Mouse (Mus musculus) adrenal gland, adult 8-10 months (tissue): ENCODE data around the gene Tmem115. TPM values are rescaled to one million over a fixed set of nuclear protein-coding genes. Genes with fewer than 3 reads are reported as not detected.
"Not testable (repeated sequence)": the region's sequence is repeated elsewhere in the genome, so short reads cannot be mapped to it uniquely, and the experiment has no call there.

ENCODE experiments used
- DNase-seq: peaks from one replicate; pipeline ENCODE4 v3.0.0; 2022
- total RNA-seq, 4 experiments: library from RNA; stranded (reverse); gene quantifications; 2 replicates each; pipeline ENCODE4 v1.2.4; 2022

Tmem115 gene
- total RNA-seq, 4 experiments from 2014 or later: 41.7 to 51.9 (median 46.5) TPM

DNA sequence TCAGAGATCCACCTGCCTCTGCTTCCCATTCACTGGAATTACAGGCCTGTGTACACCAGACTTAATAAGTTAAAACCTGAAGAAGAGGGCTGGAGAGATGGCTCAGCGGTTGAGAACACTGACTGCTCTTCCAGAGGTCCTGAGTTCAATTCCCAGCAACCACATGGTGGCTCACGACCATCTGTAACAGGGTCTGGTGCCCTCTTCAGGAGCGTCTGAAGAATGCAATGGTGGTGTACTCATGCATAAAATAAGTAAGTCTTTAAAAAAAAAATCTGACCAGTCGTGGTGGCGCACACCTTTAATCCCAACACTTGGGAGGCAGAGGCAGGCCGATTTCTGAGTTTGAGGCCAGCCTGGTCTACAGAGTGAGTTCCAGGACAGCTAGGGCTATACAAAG is 40.0 kb downstream of the Tmem115 start:
- not testable (repeated sequence) for DNase-seq

DNA sequence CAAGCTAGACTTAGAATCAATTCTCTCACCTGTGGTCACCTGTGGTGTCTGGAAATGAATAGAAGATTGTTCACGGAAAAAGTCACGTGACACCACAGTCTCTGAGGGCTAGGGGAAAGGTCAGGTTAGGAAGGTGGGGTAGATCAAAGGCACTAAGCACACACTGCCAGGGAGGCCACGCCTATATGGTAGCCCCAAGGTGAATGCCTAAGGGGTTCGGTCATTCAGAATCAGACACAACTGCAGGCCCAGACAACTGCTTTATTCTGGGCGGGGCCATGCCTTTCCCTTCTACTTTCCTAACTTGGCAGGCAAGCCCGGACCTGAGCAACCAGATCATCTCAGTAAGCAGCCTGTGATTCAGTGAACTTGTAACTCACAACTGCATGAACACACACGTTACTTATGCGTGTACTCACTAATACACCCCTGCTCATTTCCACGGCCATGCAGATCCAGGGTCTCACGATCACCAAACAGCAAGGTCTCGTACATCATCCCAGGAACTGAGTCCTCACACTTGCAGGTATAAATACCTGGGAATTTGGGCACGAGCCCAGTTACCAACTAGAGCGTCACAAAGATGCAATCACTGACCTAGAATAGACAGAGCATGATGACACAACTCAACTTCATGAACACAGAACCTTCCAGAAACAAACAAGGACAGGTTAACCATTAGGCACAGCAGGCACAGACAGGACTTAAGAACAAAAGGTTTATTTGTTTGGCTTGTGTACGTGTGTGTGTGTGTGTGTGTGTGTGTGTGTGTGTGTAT is 42.0 kb downstream of the Tmem115 start:
- DNase-seq: no peak

DNA sequence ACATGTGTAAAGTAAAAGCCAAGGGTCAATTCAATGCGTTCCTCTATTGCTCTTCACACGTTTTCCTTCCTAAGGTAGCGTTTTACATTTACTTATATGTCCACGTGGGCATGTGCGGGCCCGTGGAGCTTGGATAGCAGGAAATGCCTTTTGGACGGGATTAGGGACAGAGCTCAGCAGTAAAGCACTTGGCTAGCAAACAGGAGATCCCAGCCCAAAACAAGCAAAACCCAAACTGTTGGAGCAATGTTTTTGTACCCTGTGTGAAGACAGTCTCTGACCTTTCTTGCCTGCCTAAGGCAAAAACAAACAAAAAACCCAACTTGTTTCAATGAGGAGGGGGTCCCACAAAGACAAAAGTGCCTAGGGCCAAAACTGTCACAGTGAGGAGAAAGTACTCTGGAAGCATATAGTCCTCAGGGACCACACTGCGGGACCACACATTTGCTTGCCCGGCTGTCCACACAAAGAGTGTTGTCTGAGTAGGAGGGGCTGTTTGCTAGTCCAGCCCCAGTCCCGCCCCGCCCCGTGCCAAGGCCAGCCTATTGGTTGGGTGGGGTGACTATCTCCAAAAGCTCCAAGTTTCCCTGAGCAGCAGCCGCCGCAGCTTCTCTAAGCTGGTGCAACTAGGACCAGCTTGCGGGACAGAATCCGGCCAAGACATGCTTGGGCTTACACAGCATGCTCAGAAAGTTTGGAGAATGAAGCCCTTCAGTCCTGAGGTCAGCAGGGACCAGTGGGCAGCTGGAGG is 42.8 kb downstream of the Tmem115 start, which contains the start of gene Hyal1:
Hyal1 (plus strand) TSS at position 571 of the 751 bp plus-strand sequence.
- peak; percentile 79 for DNase-seq

DNA sequence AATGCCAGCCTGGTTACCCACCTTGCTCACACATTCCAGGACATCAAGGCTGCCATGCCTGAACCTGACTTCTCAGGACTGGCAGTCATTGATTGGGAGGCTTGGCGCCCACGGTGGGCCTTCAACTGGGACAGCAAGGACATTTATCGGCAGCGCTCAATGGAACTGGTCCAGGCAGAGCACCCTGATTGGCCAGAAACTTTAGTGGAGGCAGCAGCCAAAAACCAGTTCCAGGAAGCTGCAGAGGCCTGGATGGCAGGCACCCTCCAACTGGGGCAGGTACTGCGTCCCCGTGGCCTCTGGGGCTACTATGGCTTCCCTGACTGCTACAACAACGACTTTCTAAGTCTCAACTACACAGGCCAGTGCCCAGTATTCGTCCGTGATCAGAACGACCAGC is 44.1 kb downstream of the Tmem115 start:
- no peak for DNase-seq

DNA sequence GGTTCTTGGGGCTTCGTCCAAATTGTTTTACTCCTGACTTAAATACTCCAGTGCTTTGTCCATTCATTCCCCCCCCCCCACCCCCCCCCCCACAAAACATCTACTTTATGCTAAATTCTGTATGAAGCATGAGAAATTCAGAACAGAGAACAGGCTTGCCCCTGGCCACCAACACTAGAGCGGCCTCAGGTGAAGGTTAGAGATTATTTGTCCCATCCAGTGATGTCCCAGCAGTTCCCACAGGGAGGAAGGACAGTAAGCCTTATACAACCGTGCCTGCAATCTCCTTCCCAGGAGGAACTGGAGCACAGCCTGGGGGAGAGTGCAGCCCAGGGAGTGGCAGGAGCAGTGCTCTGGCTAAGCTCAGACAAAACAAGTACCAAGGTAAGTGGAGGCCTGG is 44.8 kb downstream of the Tmem115 start, which contains the start of gene Naa80:
Naa80 (plus strand) TSS at position 301 of the 400 bp plus-strand sequence.
- DNase-seq: no peak

DNA sequence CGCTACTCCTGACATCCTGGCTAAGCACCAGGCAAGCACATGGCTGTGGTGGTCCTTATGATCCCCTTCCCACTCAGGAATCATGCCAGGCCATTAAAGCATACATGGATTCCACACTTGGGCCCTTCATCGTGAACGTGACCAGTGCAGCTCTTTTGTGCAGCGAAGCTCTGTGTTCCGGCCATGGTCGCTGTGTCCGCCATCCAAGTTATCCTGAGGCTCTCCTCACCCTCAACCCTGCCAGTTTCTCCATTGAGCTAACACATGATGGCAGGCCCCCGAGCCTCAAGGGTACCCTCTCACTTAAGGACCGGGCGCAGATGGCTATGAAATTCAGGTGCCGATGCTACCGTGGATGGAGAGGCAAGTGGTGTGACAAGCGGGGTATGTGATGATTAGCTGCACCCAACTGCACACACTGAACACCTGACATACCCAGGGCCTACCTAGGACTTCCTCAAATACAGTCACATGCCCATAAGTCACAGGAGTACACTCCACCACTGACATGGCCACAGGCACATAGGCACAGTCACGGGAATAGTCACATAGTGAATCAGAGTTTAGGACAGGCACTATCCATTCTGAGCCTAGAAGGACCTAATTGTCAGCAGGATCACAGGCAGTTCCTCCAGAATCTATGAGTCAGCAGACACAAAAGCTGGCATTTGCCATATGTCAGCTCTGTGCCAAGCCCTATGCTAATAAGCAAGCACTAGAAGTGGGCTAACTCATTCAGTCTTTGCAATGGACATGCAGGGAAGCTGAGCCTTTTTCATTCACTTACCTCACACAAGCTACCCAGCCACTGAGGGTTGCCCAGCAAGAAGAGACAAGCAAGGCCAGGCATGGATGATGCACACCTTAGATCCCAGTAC is 45.5 kb downstream of the Tmem115 start:
- DNase-seq: no peak

DNA sequence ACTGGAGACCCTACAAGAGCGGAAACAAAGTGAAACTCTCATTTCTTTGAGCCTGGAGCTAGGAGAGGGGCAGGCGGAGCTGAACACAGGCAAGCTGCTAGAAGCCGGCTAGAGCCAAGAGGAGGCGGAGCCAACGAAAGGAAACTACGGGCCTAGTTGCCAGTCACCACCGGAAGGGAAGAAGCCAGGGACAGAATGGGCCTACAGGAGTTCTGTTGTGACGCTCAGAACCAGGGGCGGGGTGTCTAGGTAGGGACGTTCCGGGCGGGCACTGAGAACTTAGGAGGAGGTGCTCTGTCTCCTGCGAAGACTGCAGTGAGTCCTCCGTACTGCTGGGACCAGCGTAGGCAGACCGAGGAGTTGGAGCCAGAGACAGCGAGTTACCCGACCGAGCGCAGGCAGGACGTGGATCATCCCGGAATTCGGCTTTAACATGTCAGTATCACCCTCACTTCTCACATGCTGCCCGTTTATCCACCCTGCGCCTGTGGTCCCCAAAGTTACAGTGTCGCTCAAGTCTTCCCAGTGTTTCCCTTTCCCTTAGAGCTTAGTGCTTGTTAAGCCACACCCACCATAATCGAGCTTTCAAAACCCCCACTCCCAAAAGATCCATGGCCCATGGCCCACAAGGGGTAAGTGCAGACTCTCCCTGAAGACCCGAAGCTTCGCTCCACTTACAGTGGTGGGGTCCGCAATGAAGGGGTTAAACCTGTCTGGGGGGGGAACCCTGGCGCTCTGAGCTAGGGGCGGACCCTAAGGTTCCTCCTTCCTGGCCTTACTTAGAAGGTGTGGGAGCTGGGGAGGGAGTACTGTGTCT is 47.0 kb downstream of the Tmem115 start, which contains the start of gene Hyal3:
Hyal3 (plus strand) TSS at position 318 of the 817 bp plus-strand sequence.
- peak; percentile 93 for DNase-seq

DNA sequence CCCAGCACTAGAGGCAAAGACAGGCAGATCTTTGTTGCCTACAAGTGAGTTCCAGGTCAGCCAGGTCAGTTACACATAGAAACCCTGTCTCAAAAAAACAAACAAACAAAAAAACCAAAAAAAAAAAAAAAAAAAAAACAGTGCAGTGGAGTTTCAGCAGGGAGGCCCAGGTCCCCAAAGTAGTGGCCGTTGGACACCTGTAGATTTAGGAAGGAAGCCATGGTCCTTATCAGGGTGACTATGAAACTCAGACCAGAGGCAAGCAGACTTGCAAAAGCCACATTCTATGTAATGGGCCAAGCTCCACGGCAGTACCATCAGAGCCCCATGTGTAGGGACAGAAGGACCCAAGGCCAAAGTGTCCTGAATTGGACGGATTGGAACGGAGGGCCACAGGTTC is 47.8 kb downstream of the Tmem115 start:
- no peak for DNase-seq

DNA sequence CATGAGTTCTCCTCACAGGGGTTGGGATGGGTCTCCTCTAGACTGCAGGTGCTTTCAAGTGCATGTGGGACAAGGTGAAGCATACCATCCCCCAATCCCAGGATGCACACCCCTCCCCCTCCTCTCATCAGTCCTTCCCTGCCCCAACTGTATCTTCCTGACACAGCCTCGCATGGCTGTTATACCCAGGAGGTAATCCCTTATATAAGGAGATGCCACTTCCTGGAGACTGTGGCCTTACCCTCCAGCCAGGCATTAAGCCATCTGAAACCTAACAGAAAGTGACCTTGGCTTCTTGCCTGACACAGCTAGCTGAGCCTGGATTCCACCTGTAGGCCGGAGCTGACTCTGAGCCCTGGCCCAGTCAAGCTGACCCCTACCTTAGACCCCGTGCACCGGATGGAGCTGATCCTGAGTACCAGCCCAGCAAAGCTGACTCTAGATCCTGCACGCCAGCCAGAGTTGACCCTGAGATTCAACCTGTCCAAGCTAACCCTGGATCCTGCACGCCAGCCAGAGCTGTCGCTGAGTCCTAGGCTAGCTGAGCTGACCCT is 48.8 kb downstream of the Tmem115 start:
- no peak for DNase-seq

DNA sequence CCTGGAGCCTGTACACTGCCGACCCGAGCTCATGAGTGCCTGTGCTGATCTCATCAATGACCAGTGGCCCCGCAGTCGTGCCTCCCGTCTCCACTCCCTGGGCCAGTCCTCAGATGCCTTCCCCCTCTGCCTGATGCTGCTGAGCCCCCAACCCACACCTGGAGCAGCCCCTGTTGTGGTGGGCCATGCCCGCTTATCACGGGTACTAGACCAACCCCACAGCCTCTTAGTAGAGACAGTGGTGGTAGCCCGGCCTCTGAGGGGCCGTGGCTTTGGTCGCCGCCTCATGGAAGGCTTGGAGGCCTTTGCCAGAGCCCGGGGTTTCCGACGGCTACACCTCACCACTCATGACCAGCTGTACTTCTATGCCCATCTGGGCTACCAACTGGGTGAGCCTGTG is 49.4 kb downstream of the Tmem115 start:
- no peak for DNase-seq

DNA sequence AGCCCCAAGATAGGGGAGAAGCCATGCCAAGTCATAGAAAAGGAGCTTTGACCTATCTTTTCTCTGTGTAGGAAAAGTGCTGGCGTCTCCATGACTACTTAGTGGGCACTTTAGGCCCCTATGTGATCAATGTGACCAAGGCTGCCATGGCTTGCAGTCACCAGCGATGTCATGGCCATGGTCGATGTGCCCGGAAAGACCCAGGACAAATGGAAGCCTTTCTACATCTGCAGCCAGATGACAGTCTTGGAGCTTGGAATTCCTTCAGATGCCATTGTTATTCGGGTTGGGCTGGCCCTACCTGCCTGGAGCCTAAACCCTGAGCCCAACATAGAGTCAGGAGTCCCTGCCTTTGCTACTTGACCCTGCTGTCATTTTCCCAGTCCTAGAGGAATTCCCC is 52.8 kb downstream of the Tmem115 start:
- no peak for DNase-seq

DNA sequence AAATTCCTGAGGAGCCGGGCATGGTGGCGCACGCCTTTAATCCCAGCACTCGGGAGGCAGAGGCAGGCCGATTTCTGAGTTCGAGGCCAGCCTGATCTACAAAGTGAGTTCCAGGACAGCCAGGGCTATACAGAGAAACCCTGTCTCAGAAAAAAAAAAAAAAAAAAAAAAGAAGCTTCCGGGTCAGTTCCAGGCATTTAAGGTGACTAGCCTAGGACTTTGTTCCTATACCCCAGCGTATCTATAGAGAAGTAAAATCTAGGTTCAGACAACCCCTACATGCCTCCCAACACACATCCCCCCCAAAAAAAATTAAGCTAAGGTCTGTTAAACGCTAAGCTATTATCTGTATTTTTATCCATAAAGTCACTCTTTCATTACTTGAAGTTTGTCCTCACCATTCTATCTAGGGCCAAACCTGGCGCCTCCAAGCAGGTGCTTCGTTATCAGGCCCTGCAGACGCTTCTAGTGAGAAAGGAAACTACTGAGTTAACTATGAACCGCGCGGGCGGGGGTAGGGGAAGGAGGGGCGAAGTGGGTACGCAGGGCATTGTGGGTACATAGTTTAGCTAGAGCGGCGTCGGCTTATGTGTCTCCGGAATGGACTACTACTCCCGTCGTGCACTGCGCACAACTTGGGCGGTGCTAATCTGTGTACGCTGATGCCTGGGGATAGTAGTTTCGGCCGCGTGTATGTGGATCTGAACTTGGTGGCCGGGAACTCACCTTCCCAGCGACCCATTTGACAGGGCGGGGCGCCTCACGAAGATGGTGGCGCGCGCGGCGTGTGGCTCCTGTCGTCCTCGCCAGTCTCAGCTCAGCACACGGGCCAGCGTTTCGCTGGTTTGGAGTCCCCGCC is 53.5 kb downstream of the Tmem115 start, which contains the start of gene Ifrd2:
Ifrd2 (plus strand) TSS at position 669 of the 859 bp plus-strand sequence.
- peak; percentile 98 for DNase-seq

DNA sequence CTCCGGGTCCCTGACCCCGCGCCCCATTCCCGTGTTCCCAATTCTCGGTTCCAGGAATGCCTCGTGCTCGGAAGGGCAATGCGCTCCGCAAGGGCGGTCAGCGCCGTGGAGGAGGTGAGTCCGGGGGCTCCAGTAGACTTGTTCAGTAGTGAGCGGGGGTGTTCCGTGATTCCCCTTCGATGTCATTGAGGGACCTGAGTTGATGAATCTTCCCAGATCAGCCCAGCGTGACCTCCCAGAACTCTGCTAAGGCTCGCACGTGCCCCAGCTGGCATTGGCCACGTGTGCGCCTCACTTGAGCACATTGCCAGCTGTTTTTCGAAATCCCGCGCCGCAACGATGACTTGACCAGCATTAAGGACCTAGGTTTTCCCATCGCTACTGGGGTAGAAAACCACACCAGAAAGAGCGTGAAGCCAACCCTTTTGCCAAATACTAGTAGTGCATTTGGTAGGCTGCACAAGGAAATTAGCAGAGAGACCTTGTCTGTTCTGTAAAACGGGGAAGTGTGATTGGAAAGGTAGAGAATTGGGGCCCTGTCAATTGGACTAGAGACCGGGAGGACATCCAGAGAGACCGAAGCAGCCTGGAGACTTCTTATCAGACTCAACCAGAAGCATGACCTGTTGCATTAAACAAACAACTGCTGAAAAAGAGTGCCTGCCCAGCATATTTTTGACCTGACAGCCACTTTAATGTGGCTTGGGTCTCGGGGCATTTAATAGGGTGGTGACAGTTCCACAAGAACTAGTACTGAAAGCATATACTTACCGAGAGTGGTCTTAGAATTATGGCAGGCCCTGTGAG is 54.3 kb downstream of the Tmem115 start:
- DNase-seq: no peak

Other genes starting within 250 kb of the Tmem115 start
- 10 to 100 TPM; 32.7 to 41.4 (median 34.9) TPM for gene Mapkapk3, start 244.1 kb upstream of the Tmem115 start, total RNA-seq
- 10 to 100 TPM in 1 of 4 experiments, 1 to 10 TPM in 3; 4.1 to 62.8 (median 6.5) TPM for gene Cish, start 237.9 kb upstream of the Tmem115 start, total RNA-seq
- 10 to 100 TPM; 11.6 to 19.6 (median 17.9) TPM for gene Hemk1, start 195.6 kb upstream of the Tmem115 start, total RNA-seq
- gene 6430571L13Rik, start 193.3 kb upstream of the Tmem115 start, total RNA-seq: 1 to 10 TPM; 1.0 to 1.6 (median 1.3) TPM
- 10 to 100 TPM in 2 of 4 experiments, 1 to 10 TPM in 2; 9.1 to 17.3 (median 11.7) TPM for gene Cacna2d2, start 134.3 kb upstream of the Tmem115 start, total RNA-seq
- 10 to 100 TPM; 21.1 to 28.3 (median 25.1) TPM for gene Cyb561d2, start 8.2 kb downstream of the Tmem115 start, total RNA-seq
- 10 to 100 TPM; 30.3 to 35.9 (median 32.0) TPM for gene Nprl2, start 8.3 kb downstream of the Tmem115 start, total RNA-seq
- 1 to 10 TPM in 1 of 4 experiments, under 1 TPM in 2, not detected in 1; 0.41 to 1.7 (median 0.62) TPM for gene Zmynd10, start 13.4 kb downstream of the Tmem115 start, total RNA-seq
- gene Rassf1, start 17.6 kb downstream of the Tmem115 start, total RNA-seq: 10 to 100 TPM; 16.1 to 33.1 (median 26.2) TPM
- gene Tusc2, start 29.3 kb downstream of the Tmem115 start, total RNA-seq: 10 to 100 TPM; 55.1 to 64.1 (median 61.8) TPM
- 10 to 100 TPM; 27.3 to 47.0 (median 36.3) TPM for gene Hyal2, start 34.0 kb downstream of the Tmem115 start, total RNA-seq
- 10 to 100 TPM in 1 of 4 experiments, 1 to 10 TPM in 3; 7.7 to 14.2 (median 9.3) TPM for gene Hyal1, start 43.0 kb downstream of the Tmem115 start, total RNA-seq
- gene Naa80, start 44.9 kb downstream of the Tmem115 start, total RNA-seq: 10 to 100 TPM; 15.3 to 20.1 (median 17.0) TPM
- gene Hyal3, start 46.9 kb downstream of the Tmem115 start, total RNA-seq: 1 to 10 TPM; 1.5 to 2.3 (median 2.0) TPM
- 10 to 100 TPM; 36.7 to 49.1 (median 39.8) TPM for gene Ifrd2, start 53.7 kb downstream of the Tmem115 start, total RNA-seq
- 1 to 10 TPM; 5.0 to 7.7 (median 6.2) TPM for gene Sema3b, start 75.3 kb downstream of the Tmem115 start, total RNA-seq
- gene Gnai2, start 101.4 kb downstream of the Tmem115 start, total RNA-seq: 100 to 1,000 TPM; 229 to 382 (median 295) TPM
- gene Slc38a3, start 135.6 kb downstream of the Tmem115 start, total RNA-seq: 1 to 10 TPM in 1 of 4 experiments, under 1 TPM in 3; 0.31 to 2.2 (median 0.74) TPM
- gene Gnat1, start 145.8 kb downstream of the Tmem115 start, total RNA-seq: under 1 TPM in 1 of 4 experiments, not detected in 3; 0.74 TPM
- 10 to 100 TPM; 25.0 to 41.2 (median 29.8) TPM for gene Sema3f, start 176.5 kb downstream of the Tmem115 start, total RNA-seq
- 100 to 1,000 TPM in 2 of 4 experiments, 10 to 100 TPM in 2; 91.2 to 204 (median 127) TPM for gene Rbm5, start 237.1 kb downstream of the Tmem115 start, total RNA-seq